Mouse (Mus musculus) ovary, postnatal 10 days (tissue): Measurements from ENCODE around the gene Pmepa1.
A peak's percentile ranks its signal among the peaks of the same experiment; 100 is the strongest.

Experiments used
- DNase-seq: peaks from one replicate; pipeline ENCODE4 v3.0.0; 2022; ENCODE audit warnings: low spot score

Gene Pmepa1

GRCm38 (mm10) chr2:173185282-173185681 is 91.1 kb downstream of the Pmepa1 start:
- no peak for DNase-seq

DNA sequence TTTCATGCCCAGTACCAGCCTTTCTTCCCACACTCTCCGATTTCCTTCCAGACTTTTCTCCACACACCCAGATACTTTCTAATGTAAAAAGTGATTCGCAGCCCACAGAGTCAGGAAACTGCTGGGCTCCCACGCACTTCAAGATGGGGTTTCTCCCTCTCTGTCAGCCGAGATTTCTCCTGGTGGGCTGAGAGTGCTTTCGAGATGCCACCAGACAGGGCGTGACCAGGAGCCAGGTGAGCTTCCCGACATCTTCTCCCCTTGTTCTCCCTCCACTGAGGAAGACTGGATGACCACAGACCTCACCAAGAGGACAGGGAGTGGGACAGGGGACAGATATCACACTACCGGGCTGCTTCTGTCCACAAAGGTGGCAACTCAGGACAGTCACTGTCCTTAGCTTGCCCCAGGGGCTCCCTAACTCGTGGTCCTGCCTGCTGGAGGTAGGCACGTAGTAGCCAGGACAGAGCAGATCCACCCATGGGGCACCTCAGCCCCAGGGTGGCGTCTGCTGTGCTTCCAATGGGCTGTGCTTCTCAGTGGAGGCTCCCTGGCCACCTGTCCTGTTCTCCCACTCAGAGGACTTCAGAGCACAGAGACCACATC is 91.8 kb downstream of the Pmepa1 start:
- DNase-seq: no peak

- DNase-seq: no peak
Observed at GRCm38 (mm10) chr2:173183836-173184460, 92.4 kb downstream of the Pmepa1 start.

GRCm38 (mm10) chr2:173183311-173183710 is 93.0 kb downstream of the Pmepa1 start:
- DNase-seq: no peak

DNA sequence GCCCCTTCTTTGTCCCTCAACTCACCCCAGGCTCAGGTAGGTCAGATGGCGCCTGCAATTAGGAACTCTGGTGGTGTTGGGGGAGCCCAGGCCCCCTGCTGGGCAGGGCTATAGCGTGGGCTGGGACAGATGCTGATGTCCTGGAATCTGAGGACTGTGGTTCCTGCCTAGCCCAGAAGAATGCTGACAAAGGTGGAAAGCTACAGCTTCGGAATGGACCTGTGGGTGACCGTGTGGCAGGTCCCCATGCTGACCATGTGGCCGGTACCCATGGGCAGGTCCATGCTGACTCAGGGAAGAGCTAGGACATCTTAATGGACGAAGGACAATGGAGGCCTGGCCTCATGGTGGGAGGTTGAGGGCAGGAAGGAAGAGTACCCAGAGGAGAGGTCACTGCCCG is 93.5 kb downstream of the Pmepa1 start:
- no peak for DNase-seq

DNA sequence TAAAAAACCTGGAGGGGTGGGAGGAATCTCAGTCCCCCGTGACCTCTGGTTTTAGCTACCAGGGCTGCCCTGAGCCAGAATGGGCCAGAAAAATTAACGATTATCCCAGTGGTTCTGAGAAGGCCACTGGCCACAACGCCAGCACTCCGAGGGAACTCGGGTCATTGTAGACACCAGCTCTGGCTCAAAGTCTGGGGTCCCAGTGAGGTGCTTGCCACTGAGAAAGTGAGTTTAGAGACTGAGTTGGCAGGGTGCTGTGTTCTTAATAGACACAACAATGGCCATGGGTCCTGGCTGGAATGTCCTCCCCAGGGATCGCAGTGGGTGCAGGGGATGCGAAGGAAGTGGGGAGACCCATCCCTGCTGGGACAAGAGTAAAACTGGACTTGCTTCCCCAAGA is 94.4 kb downstream of the Pmepa1 start:
- DNase-seq: no peak

DNA sequence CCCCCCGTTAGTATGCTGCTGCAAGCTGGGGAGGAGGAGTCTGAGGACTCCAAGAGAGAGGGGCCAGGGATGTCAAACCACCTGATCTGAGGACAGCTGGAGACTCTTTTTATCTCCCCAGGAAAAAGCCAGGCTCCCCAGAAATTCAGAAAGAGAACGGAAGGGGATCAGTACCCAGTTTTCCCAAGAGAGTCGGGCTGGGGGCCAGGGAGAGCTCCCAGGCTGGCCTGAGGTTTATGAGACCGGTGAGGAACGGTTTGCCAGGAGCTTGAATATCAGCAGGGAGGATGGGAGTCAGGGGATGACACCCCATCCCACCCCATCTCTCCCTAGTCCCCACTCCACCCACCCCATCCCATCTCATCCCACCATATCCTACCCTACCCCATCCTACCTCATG is 94.8 kb downstream of the Pmepa1 start:
- DNase-seq: no peak

DNA sequence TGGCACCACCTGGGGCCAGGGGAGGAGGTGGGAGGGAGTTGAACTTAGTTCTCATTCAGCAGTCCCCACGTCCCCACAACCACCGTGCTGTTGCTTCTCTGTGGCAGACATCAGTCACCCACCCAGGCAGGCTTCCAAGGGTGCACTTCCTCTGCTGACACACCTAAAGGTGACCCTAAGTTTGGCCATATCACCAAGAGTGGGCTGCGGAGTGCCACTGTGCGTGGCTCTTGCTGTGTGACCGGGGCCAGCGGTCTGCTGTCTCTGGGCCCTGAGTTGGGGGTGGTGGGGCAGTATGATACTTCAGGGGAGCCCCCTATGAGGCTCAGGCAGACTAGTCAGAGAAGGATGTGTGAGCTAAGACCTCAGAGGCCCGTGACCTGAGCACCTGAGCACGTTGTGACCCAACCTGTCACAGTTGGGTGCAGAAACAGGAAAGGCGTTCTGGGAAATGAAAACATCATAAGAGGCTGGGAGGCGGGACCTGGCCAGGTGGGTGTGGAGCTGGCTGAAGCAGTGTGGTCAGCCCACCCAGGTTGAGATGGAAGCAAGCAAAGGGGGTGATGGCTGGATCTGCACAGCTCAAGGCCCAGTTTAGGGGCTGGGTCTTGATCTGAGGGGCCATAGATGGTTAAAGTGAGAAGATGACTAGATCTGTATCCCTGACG is 95.5 kb downstream of the Pmepa1 start:
- no peak for DNase-seq

DNA sequence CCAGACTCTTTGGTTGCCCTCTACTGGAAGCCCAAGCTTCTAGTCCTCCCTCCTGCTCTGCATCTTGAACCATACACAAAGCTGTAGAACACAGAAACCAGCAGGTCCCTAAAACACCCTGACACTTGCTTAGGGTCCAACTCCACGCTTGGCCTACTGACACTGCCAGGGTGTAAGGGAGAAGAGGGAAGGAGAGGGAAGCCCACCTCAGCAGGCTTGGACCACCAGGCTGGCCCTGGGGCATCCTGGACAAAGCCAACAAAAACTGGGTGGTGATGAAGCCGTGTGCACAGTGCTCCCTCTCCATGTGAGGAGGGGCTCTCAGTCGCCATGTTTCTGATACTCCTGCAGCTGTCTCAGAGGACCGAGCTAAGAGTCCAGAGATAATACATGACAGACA is 96.3 kb downstream of the Pmepa1 start:
- no peak for DNase-seq

DNA sequence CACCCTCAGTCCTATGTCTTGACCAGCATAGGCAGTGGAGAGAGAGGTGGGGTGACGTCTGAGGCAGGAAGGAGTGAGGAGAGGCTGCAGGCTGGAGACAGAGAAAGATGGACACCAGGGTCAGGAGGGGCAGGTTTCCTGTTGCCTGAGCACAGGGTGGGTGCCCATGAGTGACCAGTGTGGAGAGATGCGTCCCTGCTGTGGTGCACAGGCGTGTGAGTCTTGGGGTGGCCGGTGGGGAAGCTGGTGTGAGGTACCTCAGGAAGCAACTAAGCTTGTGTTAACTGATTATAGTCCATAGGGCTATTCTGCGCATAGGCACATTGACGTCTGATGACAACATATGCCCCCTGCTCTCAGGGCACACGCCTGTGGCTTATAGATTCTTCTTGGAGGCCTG is 97.3 kb downstream of the Pmepa1 start:
- no peak for DNase-seq

- DNase-seq: no peak
Observed at GRCm38 (mm10) chr2:173177951-173178350, 98.4 kb downstream of the Pmepa1 start.

DNA sequence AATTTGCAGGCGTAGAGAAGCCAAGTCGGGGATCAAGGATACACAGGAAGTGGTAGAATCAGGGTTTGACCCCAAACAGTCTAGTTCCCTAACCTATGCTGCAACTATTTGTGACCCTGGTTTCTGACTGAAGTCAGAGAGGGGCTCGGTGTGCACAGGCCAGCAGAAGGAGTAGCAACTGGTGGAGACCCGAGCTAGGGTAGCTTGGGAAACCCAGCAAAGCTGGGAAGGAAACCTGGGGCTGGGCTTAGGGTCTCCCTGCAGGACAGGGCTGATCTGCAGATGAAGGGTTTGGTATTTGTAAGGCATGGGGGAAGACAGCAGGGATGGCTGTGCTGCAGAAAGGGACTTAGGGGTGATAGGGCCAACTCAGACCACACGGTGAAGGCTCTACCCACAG is 98.9 kb downstream of the Pmepa1 start:
- DNase-seq: peak; percentile 0

GRCm38 (mm10) chr2:173175703-173176102 is 100.6 kb downstream of the Pmepa1 start:
- DNase-seq: no peak

GRCm38 (mm10) chr2:173174569-173174968 is 101.8 kb downstream of the Pmepa1 start:
- no peak for DNase-seq
